Mouse (Mus musculus): Measurements from ENCODE around the gene Parm1.

Parm1 gene

DNA sequence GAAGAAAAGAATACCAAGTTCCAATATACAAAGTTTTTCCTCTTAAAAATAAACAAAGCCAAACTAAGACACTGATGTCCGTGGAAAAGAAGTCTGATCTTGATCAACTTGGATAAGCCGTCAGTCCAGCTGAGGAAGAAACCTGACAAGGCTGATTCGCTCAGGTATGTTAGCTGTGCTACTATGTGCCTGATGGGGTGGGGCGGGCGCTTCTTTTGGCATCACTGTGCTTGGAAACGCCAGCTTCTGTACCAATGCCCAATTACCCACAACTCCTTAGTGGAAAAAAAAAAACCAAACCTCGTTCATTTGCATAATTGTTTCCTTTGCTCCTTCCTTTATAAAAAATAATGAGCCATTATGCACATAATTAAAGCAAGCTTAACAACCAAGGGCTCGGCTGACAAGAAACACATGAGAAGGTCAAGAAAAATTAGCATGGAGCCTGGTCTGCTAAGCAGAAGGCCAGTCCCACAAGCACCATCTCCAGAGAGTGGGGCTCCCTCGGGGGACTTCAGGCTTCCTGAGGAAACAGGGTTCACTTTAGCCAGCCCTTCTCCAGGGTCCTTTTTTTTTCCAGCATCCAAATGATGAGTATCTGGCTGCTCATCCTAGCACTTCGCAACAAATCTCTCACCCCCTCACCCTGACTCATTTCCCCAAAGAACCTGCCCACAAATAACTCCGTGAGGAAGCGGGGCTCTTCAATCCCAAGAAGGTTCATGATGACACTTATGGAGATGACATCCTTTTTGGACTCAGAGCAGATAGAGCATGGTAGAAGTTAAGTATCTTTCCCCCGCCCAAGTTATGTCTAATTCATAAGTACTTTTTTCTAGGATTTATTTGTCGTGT, 135.9 kb downstream of the Parm1 start:
- DNase-seq (ENCODE audit: low spot score in 2 of 2): no peak

- DNase-seq (ENCODE audit: low spot score in 2 of 2): no peak
Measured at GRCm38 (mm10) chr5:91654331-91655048, 137.1 kb downstream of the Parm1 start.

GRCm38 (mm10) chr5:91655263-91655662, 137.8 kb downstream of the Parm1 start:
- no peak for DNase-seq (ENCODE audit: low spot score in 2 of 2)

DNA sequence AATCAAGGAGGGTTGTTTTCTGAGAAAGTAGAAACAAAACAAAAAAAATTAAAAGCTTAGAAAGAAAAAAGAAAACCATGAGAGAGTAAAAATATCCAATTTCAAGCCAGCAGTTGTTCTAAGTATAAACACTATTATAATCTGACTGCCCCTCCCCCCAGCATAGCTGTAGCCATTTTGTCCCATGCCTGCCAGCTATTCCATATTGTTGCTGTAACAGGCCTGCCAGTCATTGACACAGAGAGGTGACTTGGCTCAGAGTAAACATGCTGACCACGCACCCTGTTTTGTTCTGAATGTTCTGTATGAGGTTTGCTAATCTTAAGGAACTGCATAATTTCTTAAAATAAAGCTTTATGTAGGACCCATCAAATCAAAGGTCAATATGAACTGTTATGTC, 145.3 kb downstream of the Parm1 start:
- no peak for DNase-seq (ENCODE audit: low spot score in 2 of 2)

GRCm38 (mm10) chr5:91667127-91667526, 149.7 kb downstream of the Parm1 start:
- DNase-seq (ENCODE audit: low spot score in 2 of 2): no peak

- no peak for DNase-seq (ENCODE audit: low spot score in 2 of 2)
Measured at GRCm38 (mm10) chr5:91669235-91669634, 151.8 kb downstream of the Parm1 start.
